Mouse (Mus musculus) effector memory CD4-positive, alpha-beta T cell, adult 7 months (primary cell): ENCODE measurements around the gene Slc51a. TPM values are rescaled to one million over a fixed set of nuclear protein-coding genes. Genes with fewer than 3 reads are reported as not detected.

ENCODE experiments used
- polyA plus RNA-seq: library from polyadenylated mRNA; unstranded; fragments of 100-300 nt; shearing (Covaris generic); gene quantifications from one replicate; pipeline ENCODE4 v1.2.1, GENCODE M21; 2017

Gene Slc51a
- not detected for polyA plus RNA-seq

DNA sequence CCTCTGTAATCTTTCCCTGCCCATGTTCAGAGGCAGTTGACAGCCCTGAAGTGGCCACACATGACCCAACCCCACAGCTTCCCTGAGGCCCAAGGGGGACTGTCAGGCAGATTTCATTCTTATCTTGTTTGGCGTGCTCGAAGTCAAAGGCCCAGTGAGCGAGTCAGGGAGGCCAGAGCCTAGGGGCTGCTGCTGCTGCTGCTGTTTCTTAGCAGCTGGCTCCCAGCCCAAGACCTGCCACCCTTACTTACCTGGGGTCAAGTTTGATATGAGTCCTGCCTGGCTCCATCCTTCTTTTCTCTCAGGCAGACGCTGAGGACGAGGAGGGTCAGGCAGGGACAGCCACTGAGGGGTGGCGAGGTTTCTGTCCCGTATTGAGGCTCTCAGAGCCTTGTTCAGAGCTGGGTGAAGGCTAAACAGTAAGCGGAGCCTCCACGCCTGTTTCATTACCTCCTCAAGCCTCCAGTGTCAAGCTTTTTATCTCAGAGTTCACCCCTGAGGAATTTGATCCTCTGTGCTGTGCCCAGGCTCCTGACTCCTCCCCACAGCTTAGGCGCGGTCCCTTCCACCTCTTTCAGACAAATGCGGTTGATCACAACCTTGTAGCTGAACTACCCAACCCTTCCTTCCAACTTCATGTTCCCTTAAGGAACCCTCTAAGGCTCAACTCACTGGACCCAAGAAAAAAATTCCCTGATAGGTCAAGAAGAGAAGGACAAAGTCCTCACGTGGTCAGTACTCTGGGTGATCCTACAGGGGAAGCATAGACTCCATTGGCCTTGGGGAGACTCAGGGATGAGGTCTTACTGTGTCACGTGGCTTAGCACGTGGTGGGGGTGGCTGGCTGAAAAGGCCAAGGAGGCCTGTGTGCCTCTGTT is at the start of gene Slc51a:
Slc51a (minus strand) TSS at position 646 of the 878 bp plus-strand sequence.

DNA sequence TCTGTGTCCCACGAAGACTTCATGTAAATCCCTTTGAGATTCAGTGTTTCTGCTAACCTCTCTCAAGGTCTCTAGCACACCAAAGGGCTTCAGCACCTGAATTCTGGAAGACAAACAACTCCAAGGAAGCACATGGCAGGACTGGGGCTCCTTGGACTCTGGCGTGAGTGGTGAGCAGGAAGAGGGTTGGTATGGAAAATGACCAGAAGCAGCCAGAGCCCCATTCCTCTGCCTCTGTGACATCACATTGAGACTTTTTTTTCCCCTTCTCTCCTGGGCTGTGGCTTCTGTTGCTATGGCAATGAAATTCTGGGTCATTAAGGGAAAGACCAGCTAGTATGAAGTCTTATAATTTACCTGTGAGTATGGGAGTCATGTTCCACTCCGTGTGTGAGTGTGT is 8.3 kb upstream of the Slc51a start, which contains the start of gene Zdhhc19:
Zdhhc19 (plus strand) TSS at position 301 of the 400 bp plus-strand sequence.

DNA sequence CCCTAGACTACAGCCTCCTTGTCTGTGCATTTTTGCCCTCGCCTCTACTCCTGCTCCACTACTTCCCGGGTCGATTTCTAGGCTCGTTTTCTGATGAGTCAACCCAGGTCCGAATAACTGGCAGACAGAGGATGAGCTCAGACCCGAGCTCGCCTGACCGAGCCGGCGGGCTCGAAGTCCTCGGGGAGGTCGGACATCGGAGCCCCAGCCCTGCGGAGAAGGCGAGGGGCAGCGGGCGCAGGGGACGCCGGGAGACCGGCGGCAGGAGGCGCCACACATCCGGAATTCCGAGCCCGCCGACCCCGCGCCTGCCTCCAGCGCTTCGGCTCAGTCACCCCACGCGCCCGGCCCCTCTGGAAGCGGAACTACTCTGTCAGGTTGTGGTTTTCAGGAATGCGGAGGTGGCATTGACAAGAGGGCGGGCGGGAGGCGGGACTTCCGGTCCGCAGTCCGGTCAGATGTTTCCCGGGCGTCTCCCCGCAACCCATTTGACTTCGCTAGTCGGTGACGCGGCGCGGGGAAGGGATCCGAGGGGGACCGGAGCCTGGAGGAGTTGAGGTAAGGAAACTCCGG is 57.1 kb downstream of the Slc51a start, which contains the start of gene Pcyt1a:
Pcyt1a (plus strand) TSS at position 448 of the 573 bp plus-strand sequence.

Other genes with a start within 250 kb of the Slc51a start
- 14.2 TPM for gene Fbxo45, start 240.7 kb downstream of the Slc51a start, polyA plus RNA-seq
- gene Wdr53, start 240.7 kb downstream of the Slc51a start, polyA plus RNA-seq, result 11.0 TPM
- 0.27 TPM for gene Smco1, start 216.4 kb downstream of the Slc51a start, polyA plus RNA-seq
- gene Rnf168, start 210.4 kb downstream of the Slc51a start, polyA plus RNA-seq, result 20.4 TPM
- 40.4 TPM for gene Ubxn7, start 155.6 kb downstream of the Slc51a start, polyA plus RNA-seq
- gene Tm4sf19, start 87.4 kb downstream of the Slc51a start, polyA plus RNA-seq, result not detected
- gene Tctex1d2, start 68.2 kb downstream of the Slc51a start, polyA plus RNA-seq, result 3.0 TPM
- 10.9 TPM for gene Pcyt1a, start 57.0 kb downstream of the Slc51a start, polyA plus RNA-seq
- gene Zdhhc19, start 8.4 kb upstream of the Slc51a start, polyA plus RNA-seq, result not detected
- gene Tfrc, start 121.0 kb upstream of the Slc51a start, polyA plus RNA-seq, result 50.8 TPM
- 14.0 TPM for gene Tnk2, start 156.0 kb upstream of the Slc51a start, polyA plus RNA-seq
- gene Muc4, start 248.0 kb upstream of the Slc51a start, polyA plus RNA-seq, result 0.60 TPM